Mouse (Mus musculus): ENCODE data around the gene Camk1.
A peak's percentile ranks its signal among the peaks of the same experiment; 100 is the strongest.
"Not testable (repeated sequence)": the region's sequence is repeated elsewhere in the genome, so short reads cannot be mapped to it uniquely, and the experiment has no call there.

Camk1 gene

DNA sequence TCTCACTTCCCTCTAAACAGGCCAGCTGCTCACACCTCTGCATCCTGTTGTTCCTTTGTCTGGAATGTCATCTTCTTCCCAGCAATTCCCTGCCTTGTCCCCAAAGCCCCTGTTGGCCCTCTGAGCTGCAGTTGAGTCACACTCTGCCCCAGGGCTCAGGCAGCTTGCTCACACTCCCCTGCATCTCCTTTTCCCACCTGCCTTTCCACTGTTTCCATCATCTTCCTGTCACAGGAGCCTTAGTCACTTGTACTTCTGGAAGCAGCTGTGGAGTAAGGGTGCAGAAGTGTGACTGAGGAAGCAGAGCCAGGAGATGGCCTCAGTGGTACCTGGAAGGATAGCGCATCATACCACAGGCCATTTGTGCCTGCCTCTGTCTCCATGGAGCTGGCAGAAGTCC, 18.5 kb upstream of the Camk1 start:
- DNase-seq (ENCODE audit: extremely low read depth, insufficient read length, low spot score), result peak; percentile 69

DNA sequence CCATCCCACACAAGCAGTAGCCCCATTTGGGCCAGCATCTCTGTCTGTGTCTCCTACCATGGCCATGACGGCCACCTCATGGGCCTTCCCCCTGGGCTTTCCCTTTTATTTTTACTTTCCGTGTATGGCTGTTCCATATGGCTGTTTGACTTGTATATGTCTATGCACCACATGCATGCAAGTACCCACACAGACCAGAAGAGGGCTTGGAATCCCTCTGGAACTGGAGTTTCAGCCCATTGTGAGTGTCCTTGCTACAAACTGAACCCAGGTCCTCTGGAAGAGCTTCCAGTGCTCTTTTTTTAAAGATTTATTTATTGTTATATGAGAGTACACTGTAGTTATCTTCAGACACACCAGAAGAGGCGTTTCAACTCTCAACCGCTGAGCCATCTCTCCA, 17.7 kb upstream of the Camk1 start:
- DNase-seq (ENCODE audit: extremely low read depth, insufficient read length, low spot score), result no peak

DNA sequence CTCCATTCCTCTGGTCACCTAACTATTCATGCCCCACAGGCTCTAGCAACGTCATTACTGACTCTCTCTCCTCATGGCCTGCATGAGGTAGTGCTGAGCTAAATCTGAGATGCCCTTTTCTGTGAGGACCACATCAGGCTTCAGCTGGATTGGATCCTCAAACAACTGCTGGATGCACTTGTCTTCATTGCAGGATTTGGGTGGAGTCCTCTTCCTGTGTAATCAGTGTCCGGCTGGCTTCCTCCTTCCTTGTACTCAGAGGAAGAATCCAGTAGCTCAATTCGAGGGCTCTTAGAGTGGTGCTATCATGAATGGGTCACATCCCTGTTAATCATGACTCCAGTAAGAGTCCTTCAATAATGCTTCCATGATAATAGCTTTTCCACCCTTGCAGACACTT, 9.9 kb upstream of the Camk1 start:
- DNase-seq (ENCODE audit: extremely low read depth, insufficient read length, low spot score), result no peak

DNA sequence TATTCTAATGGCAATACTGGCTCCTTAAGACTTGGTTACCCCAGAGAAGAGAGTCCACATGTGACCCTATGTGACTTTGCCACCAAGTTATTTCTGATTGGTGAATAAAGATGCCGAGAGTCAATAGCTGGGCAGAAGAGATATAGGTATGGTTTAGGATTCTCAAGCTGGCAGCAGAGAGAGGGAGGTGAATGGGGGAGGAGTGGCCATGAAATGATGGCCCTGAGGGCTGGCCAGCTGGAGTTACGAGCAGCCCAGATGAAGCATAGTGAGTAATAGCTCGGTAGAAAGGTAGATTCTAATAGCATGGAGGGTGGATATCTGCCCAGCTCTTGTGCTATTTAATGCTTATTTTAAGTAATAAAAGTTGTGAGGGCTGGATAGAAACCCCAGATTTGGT, 9.0 kb upstream of the Camk1 start:
- DNase-seq (ENCODE audit: extremely low read depth, insufficient read length, low spot score), result no peak

- no peak for DNase-seq (ENCODE audit: extremely low read depth, insufficient read length, low spot score)
Measured at GRCm38 (mm10) chr6:113351653-113352052, 7.9 kb upstream of the Camk1 start.

DNA sequence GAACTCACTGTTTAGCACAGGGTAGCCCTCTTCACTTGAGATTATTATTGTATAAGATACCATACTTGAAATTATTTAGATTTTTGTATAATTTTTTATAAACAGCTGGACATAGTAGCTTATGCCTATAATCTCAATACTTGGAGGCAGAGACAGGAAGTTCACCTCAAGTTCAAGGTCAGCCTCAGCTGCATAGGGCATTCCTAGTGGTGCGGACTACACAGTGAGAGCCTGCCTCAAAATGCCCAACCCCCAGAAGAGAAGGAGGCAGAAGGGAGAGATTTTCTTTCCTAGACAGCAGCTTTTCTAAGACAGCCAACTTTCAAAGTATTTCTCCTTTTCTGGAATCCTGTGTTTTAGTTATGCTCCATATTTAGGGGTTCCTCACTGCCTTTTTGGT, 7.4 kb upstream of the Camk1 start:
- no peak for DNase-seq (ENCODE audit: extremely low read depth, insufficient read length, low spot score)

GRCm38 (mm10) chr6:113350538-113350937, 6.8 kb upstream of the Camk1 start:
- no peak for DNase-seq (ENCODE audit: extremely low read depth, insufficient read length, low spot score)

- DNase-seq (ENCODE audit: extremely low read depth, insufficient read length, low spot score), result no peak
Measured at GRCm38 (mm10) chr6:113346897-113347296, 3.1 kb upstream of the Camk1 start.

DNA sequence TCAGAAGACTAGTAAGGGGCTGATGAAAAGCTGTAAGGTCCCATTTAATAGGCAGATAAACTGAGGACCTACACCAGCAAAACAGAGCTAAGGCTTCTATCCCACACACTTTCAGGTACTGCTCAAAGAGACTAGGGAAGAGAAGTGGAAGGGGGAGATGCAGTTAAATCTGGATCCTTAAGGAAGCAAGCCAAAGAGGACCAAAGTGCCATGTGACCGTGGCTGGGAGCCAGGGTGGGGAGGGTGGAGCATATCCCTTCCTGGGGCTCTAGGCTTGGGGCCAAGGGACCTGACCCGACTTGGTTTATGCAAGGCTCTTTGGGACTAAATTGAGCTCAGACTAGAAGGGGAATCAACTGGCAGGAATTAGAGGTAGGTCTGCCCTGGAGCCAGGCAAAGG, 537 bp upstream of the Camk1 start:
- DNase-seq (ENCODE audit: extremely low read depth, insufficient read length, low spot score), result peak; percentile 74

DNA sequence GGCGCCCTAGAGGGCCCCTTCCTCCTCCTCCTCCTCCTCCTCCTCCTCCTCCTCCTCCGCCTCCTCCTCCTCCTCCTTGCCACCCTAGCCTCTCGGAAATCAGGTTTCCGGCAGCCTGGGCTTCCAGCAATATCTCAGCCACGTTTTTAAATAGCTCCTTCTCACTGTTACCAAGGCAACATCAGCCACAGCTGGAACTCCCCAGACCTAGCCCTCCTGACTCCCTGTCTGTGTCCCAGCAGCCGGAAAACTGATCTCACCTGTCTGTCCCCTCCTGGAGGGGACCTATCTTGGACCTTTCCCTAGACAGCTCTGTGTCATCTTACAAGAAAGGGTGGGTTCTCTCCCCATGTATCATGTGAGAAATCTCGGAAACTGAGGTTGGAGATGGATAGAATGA, 1.5 kb downstream of the Camk1 start:
- no peak for DNase-seq (ENCODE audit: extremely low read depth, insufficient read length, low spot score)

DNA sequence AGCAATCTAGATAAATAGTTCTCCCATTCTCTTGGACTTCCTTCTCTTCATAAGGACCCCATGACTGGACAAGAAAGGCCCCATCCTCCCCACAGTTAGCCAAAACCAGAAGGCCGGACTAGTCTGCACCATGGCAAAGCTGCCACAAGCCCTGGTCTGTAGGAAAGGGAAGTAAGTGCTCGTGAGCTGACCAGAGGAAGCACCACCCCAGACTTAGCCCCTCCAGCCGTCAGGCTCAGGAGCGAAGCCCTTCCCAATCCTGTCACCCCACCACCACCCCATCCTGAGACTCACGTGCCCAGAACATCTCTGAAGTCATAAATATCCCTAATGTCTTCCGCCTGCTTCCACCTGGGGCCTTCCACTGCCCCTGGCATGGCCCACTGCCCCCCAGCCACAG, 2.2 kb downstream of the Camk1 start:
- DNase-seq (ENCODE audit: extremely low read depth, insufficient read length, low spot score), result no peak

GRCm38 (mm10) chr6:113336852-113337620, 6.7 kb downstream of the Camk1 start:
- no peak for DNase-seq (ENCODE audit: extremely low read depth, insufficient read length, low spot score)

- no peak for DNase-seq (ENCODE audit: extremely low read depth, insufficient read length, low spot score)
Measured at GRCm38 (mm10) chr6:113334216-113334615, 9.6 kb downstream of the Camk1 start.

DNA sequence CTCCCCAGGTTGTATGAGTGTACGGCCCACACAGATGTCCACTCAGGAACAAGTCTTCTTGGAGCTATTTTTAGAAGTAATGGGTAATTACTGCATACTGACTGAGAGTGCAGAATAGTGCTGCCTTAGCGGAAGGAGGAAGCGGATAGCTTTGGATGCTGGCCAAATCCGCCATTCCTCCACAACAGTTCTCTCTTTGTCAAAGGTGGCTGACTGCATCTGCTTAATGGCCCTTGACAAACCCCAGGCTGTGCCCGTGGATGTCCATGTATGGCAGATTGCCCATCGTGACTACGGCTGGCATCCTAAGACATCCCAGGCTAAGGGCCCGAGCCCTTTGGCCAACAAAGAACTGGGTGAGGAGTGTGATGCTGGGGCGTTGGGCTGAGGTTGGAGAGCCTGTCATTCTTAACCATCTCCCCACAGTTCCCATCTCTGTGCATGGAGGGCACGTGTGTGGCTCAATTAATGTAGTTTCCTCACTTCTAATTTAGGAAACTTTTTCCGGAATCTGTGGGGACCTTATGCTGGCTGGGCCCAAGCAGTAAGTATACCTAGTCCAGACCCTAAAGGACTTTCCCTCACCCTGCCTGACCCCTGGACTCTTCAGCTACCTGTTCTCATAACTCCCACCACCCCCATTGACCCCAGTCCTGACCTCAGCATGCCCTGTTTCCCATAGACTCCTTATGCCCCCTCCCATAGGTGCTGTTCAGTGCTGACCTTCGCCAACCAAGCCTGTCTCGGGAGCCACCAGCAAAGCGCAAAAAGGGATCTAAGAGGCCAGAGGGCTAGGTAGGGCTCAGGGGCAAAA, 10.4 kb downstream of the Camk1 start:
- DNase-seq (ENCODE audit: extremely low read depth, insufficient read length, low spot score), result no peak

DNA sequence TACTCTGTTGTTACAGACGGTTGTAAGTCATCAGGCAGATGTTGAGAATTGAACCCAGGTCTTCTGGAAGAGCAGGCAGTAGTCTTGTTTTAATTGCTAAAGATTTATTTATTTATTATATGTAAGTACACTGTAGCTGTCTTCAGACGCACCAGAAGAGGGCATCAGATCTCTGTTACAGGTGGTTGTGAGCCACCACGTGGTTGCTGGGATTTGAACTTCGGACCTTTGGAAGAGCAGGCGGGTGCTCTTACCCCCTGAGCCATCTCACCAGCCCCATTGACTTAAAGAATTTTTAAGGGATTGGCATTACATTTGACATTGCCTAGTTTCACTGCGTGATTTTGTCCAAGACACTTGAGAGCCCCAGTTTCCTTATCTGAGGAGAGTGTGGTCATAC, 11.1 kb downstream of the Camk1 start:
- not testable (repeated sequence) for DNase-seq (ENCODE audit: extremely low read depth, insufficient read length, low spot score)

- DNase-seq (ENCODE audit: extremely low read depth, insufficient read length, low spot score), result no peak
Measured at GRCm38 (mm10) chr6:113331721-113332120, 12.1 kb downstream of the Camk1 start.

DNA sequence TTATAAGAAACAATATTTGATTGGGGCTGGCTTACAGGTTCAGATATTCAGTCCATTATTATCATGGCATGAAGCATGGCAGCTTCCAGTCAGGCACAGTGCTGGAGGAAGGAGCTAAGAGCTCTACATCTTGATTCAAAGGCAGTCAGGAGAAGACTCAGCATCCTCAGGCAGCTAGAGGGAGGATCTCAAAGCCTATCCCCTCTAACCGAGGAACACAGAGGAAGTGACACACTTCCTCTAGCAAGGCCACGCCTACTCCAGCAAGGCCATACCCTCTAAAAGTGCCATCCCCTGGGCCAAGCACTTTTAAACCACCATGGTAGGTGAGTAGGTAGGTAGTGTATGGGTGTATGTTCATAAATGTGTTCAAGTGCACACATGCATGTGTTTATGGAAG, 13.2 kb downstream of the Camk1 start:
- DNase-seq (ENCODE audit: extremely low read depth, insufficient read length, low spot score), result no peak

GRCm38 (mm10) chr6:113329396-113329795, 14.4 kb downstream of the Camk1 start:
- no peak for DNase-seq (ENCODE audit: extremely low read depth, insufficient read length, low spot score)

GRCm38 (mm10) chr6:113326533-113327315, 17.1 kb downstream of the Camk1 start, which contains the start of gene Ogg1:
Gene Ogg1 (plus strand): TSS chr6:113326972.
- DNase-seq (ENCODE audit: extremely low read depth, insufficient read length, low spot score), result peak; percentile 99

- DNase-seq (ENCODE audit: extremely low read depth, insufficient read length, low spot score), result no peak
Measured at GRCm38 (mm10) chr6:113315972-113316371, 27.8 kb downstream of the Camk1 start.

DNA sequence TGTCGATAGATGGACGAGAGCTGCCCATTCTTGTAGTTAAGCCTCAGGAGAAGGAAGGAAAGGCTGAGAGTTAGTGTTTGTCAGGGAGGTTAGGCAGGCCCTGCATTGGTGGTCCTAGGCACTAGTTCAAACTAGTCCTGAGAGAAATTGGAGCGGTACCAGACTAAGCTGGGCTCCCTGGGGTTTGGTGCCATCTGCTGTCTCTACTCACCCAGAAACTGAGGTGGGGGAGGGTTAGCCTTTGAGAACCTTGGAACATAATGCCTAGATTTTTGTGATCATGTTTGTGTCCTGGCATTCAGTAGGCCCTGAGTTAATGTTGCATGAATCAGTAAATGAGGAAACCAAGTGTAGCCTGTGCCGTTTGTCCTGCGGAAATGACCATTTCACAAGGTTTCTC, 35.6 kb downstream of the Camk1 start:
- DNase-seq (ENCODE audit: extremely low read depth, insufficient read length, low spot score), result no peak

All from 3134 (cell line).